Mouse (Mus musculus) forebrain, embryonic 16.5 days (tissue): ENCODE results near the gene Orai2. TPM values are rescaled to one million over a fixed set of nuclear protein-coding genes. Genes with fewer than 3 reads are reported as not detected.

Experiments
- ATAC-seq: fragments of 200-750 bp; cut with Nextera tagmentation; 2 replicates; pipeline ENCODE4 v1.8.0; 2017; ENCODE audit warnings: mild to moderate bottlenecking, moderate library complexity
- H3K27ac ChIP-seq: fragments of 300-500 bp; sonication (generic); 2 replicates; pipeline ENCODE4 v1.5.1; 2014; ENCODE audit warnings: low read length, control low read depth
- H3K27me3 ChIP-seq: fragments of 300-500 bp; sonication (generic); replicated peaks from 2 replicates; pipeline ENCODE4 v1.6.1; 2014; ENCODE audit warnings: low read length; ENCODE audit not compliant: control insufficient read depth, insufficient read depth
- H3K36me3 ChIP-seq: fragments of 300-500 bp; sonication (generic); 2 replicates; pipeline ENCODE4 v1.6.1; 2014; ENCODE audit not compliant: control insufficient read depth, insufficient read depth
- H3K4me1 ChIP-seq: fragments of 300-500 bp; sonication (generic); replicated peaks from 2 replicates; pipeline ENCODE4 v1.6.1; 2014; ENCODE audit warnings: low read length; ENCODE audit not compliant: control insufficient read depth, insufficient read depth
- H3K4me2 ChIP-seq: fragments of 300-500 bp; sonication (generic); 2 replicates; pipeline ENCODE4 v1.6.1; 2014; ENCODE audit warnings: mild to moderate bottlenecking, low read length, control low read depth
- H3K4me3 ChIP-seq: fragments of 300-500 bp; sonication (generic); replicated peaks from 2 replicates; pipeline ENCODE4 v1.5.1; 2014; ENCODE audit warnings: mild to moderate bottlenecking, low read length, control low read depth
- H3K9ac ChIP-seq: fragments of 300-500 bp; sonication (generic); replicated peaks from 2 replicates; pipeline ENCODE4 v1.6.1; 2014; ENCODE audit warnings: low read depth, low read length, control low read depth
- H3K9me3 ChIP-seq: fragments of 300-500 bp; sonication (generic); 2 replicates; pipeline ENCODE4 v1.6.1; 2016; ENCODE audit warnings: low read length; ENCODE audit not compliant: control insufficient read depth
- WGBS: fragments of 180-500 bp; shearing (Covaris S2); extraction: QIAGEN DNeasy Blood & Tissue Kit; methylation state at CpG from one replicate; pipeline ENCODE4 v1.1.7; 2014; 5-methylcytosine and 5-hydroxymethylcytosine counted together
- polyA plus RNA-seq: library from polyadenylated mRNA; unstranded; fragments of >200 nt; fragmentation: Nextera tagmentation; extraction: Ambion mirVana; gene quantifications from 2 replicates; pipeline ENCODE4 v1.2.1, GENCODE M21; 2015

Gene Orai2
- polyA plus RNA-seq, 1 experiment from 2014 or later = 44.2 TPM

- peaks cover 13% of the 10 kb centered on the region for H3K36me3 ChIP-seq
- no peak overlapping the region for H3K4me2 ChIP-seq
- H3K4me1 ChIP-seq = no peaks in the 10 kb centered on the region
- 86% methylated on average over 6 of the region's 6 CpGs for WGBS
- H3K9me3 ChIP-seq = no peaks in the 10 kb centered on the region
- no peak for ATAC-seq
- no peak overlapping the region for H3K4me3 ChIP-seq
- H3K27ac ChIP-seq = no peak overlapping the region
- H3K9ac ChIP-seq = no peak overlapping the region
- H3K27me3 ChIP-seq = no peaks in the 10 kb centered on the region
Observed at GRCm38 (mm10) chr5:136181197-136181596, 10.7 kb upstream of the Orai2 start.

GRCm38 (mm10) chr5:136179594-136179993 lies 9.1 kb upstream of the Orai2 start:
- ATAC-seq = no peak
- no peaks in the 10 kb centered on the region for H3K9me3 ChIP-seq
- no peak overlapping the region for H3K4me2 ChIP-seq
- no peak overlapping the region for H3K4me3 ChIP-seq
- 78% methylated on average over 5 of the region's 5 CpGs for WGBS
- peaks cover 9% of the 10 kb centered on the region for H3K36me3 ChIP-seq
- no peak overlapping the region for H3K27ac ChIP-seq
- no peak overlapping the region for H3K9ac ChIP-seq
- H3K27me3 ChIP-seq = no peaks in the 10 kb centered on the region
- H3K4me1 ChIP-seq = peaks cover 2% of the 10 kb centered on the region; the same call in 1 of the 2 replicates

- ATAC-seq = peak; percentile 75
- H3K36me3 ChIP-seq = no peaks in the 10 kb centered on the region
- peak overlapping the region; percentile 85 for H3K27ac ChIP-seq
- 0 out of 2 replicates have a peak overlapping the region, but pooled peaks have one; percentile 7 for H3K9ac ChIP-seq
- 24% methylated on average over 9 of the region's 9 CpGs for WGBS
- no peaks in the 10 kb centered on the region for H3K27me3 ChIP-seq
- no peaks in the 10 kb centered on the region for H3K9me3 ChIP-seq
- peaks cover 34% of the 10 kb centered on the region for H3K4me1 ChIP-seq
- H3K4me3 ChIP-seq = no peak overlapping the region
- peak overlapping the region; percentile 8; the same call in 1 of the 2 replicates for H3K4me2 ChIP-seq
Observed at GRCm38 (mm10) chr5:136173606-136174463, 3.3 kb upstream of the Orai2 start.

GRCm38 (mm10) chr5:136172939-136173338 lies 2.4 kb upstream of the Orai2 start:
- Histone ChIP-seq H3K27ac (no peak overlapping the region), H3K36me3 (no peaks in the 10 kb centered on the region), H3K9ac (no peak overlapping the region), H3K4me2 (no peak overlapping the region), H3K27me3 (no peaks in the 10 kb centered on the region), H3K9me3 (no peaks in the 10 kb centered on the region), H3K4me3 (no peak overlapping the region), H3K4me1 (peaks cover 34% of the 10 kb centered on the region)
- no peak for ATAC-seq
- 82% methylated on average over 9 of the region's 9 CpGs for WGBS

- 32% methylated on average over 17 of the region's 17 CpGs for WGBS
- no peaks in the 10 kb centered on the region for H3K36me3 ChIP-seq
- no peak for ATAC-seq
- no peaks in the 10 kb centered on the region for H3K9me3 ChIP-seq
- peak overlapping the region; percentile 77 for H3K27ac ChIP-seq
- H3K4me2 ChIP-seq = peak overlapping the region; percentile 94
- H3K27me3 ChIP-seq = no peaks in the 10 kb centered on the region
- peak overlapping the region; percentile 77 for H3K9ac ChIP-seq
- H3K4me3 ChIP-seq = peak overlapping the region; percentile 74
- peaks cover 34% of the 10 kb centered on the region for H3K4me1 ChIP-seq
Observed at GRCm38 (mm10) chr5:136171363-136172341, 1.1 kb upstream of the Orai2 start.

GRCm38 (mm10) chr5:136169626-136170511 lies 644 bp downstream of the Orai2 start:
- Histone ChIP-seq H3K4me1 (peaks cover 34% of the 10 kb centered on the region), H3K36me3 (no peaks in the 10 kb centered on the region), H3K27ac (peak overlapping the region; percentile 77), H3K9ac (peak overlapping the region; percentile 77), H3K9me3 (no peaks in the 10 kb centered on the region), H3K4me2 (peak overlapping the region; percentile 94), H3K27me3 (no peaks in the 10 kb centered on the region), H3K4me3 (peak overlapping the region; percentile 74)
- WGBS = 13% methylated on average over 15 of the region's 15 CpGs
- ATAC-seq = peak; percentile 16

- H3K4me3 ChIP-seq = no peak overlapping the region
- H3K4me2 ChIP-seq = no peak overlapping the region
- 94% methylated on average over 3 of the region's 3 CpGs for WGBS
- H3K36me3 ChIP-seq = no peaks in the 10 kb centered on the region
- peaks cover 18% of the 10 kb centered on the region for H3K4me1 ChIP-seq
- H3K9ac ChIP-seq = no peak overlapping the region
- H3K9me3 ChIP-seq = no peaks in the 10 kb centered on the region
- ATAC-seq = no peak
- no peaks in the 10 kb centered on the region for H3K27me3 ChIP-seq
- no peak overlapping the region for H3K27ac ChIP-seq
Observed at GRCm38 (mm10) chr5:136168071-136168470, 2.4 kb downstream of the Orai2 start.

GRCm38 (mm10) chr5:136167296-136167695 lies 3.2 kb downstream of the Orai2 start:
- Histone ChIP-seq H3K36me3 (no peaks in the 10 kb centered on the region), H3K9me3 (no peaks in the 10 kb centered on the region), H3K4me3 (no peak overlapping the region), H3K27me3 (no peaks in the 10 kb centered on the region), H3K9ac (no peak overlapping the region), H3K4me1 (peaks cover 18% of the 10 kb centered on the region), H3K4me2 (no peak overlapping the region), H3K27ac (no peak overlapping the region)
- WGBS = 96% methylated on average over 4 of the region's 4 CpGs
- ATAC-seq = no peak
